Mouse (Mus musculus): ENCODE measurements around the gene Myadm. TPM values are rescaled to one million over a fixed set of nuclear protein-coding genes. Genes with fewer than 3 reads are reported as not detected.
"Not testable (repeated sequence)": the region's sequence is repeated elsewhere in the genome, so short reads cannot be mapped to it uniquely, and the experiment has no call there.

Gene Myadm
- total RNA-seq, 1 experiment = 80.8 TPM

GRCm38 (mm10) chr7:3267888-3268287 lies 21.0 kb upstream of the Myadm start:
- H3K27ac ChIP-seq (ENCODE audit: insufficient read depth, low read depth, low read length, poor library complexity, severe bottlenecking) = peak overlapping the region; percentile 81; the same call in 1 of the 2 replicates
- H3K9ac ChIP-seq (ENCODE audit: insufficient read depth, low read depth, low read length, poor library complexity, severe bottlenecking) = no peak overlapping the region
- H3K36me3 ChIP-seq (ENCODE audit: control insufficient read depth, insufficient read depth, low read length, poor library complexity, severe bottlenecking) = no peaks in the 10 kb centered on the region
- no peaks in the 10 kb centered on the region for H3K9me3 ChIP-seq (ENCODE audit: control insufficient read depth, insufficient read depth, low read depth, low read length)
- H3K4me3 ChIP-seq (ENCODE audit: insufficient read depth in 1 of 2, low read depth in 1 of 2, low read length in 2 of 2, poor library complexity in 1 of 2, severe bottlenecking in 1 of 2) = no peak overlapping the region
- TF ChIP-seq ZC3H11A (IDR thresholded peaks at IDR 0.05; ENCODE audit: borderline replicate concordance, low read depth, low read length) (no peak), CHD2 (IDR thresholded peaks at IDR 0.05; ENCODE audit: low read depth, low read length) (no peak), ZNF384 (IDR thresholded peaks at IDR 0.05; ENCODE audit: low read depth, low read length) (no peak), HCFC1 (IDR thresholded peaks at IDR 0.05; ENCODE audit: borderline replicate concordance, insufficient read depth, low read length) (no peak), MAFK (IDR thresholded peaks at IDR 0.05; ENCODE audit: insufficient read depth, low read depth, low read length) (no peak)
- H3K4me1 ChIP-seq (ENCODE audit: control insufficient read depth in 2 of 2, insufficient read depth in 2 of 2, low read length in 2 of 2, poor library complexity in 1 of 2) = peaks cover 7 to 17% of the 10 kb centered on the region in 2 experiments
- in situ Hi-C loops (cut with MboI; ENCODE audit: low sequenced_read_pairs in 2 of 2, unreplicated experiment in 2 of 2) = no loop called here
- DNase-seq (ENCODE audit: low read depth, low spot score) = no peak

GRCm38 (mm10) chr7:3268291-3268690 lies 20.6 kb upstream of the Myadm start:
- Histone ChIP-seq H3K4me1 (ENCODE audit: control insufficient read depth in 2 of 2, insufficient read depth in 2 of 2, low read length in 2 of 2, poor library complexity in 1 of 2) (peaks cover 7 to 17% of the 10 kb centered on the region in 2 experiments), H3K9me3 (ENCODE audit: control insufficient read depth, insufficient read depth, low read depth, low read length) (no peaks in the 10 kb centered on the region), H3K27ac (ENCODE audit: insufficient read depth, low read depth, low read length, poor library complexity, severe bottlenecking) (no peak overlapping the region), H3K36me3 (ENCODE audit: control insufficient read depth, insufficient read depth, low read length, poor library complexity, severe bottlenecking) (no peaks in the 10 kb centered on the region), H3K9ac (ENCODE audit: insufficient read depth, low read depth, low read length, poor library complexity, severe bottlenecking) (no peak overlapping the region), H3K4me3 (ENCODE audit: insufficient read depth in 1 of 2, low read depth in 1 of 2, low read length in 2 of 2, poor library complexity in 1 of 2, severe bottlenecking in 1 of 2) (no peak overlapping the region)
- TF ChIP-seq ZC3H11A (IDR thresholded peaks at IDR 0.05; ENCODE audit: borderline replicate concordance, low read depth, low read length) = no peak
- TF ChIP-seq MAFK (IDR thresholded peaks at IDR 0.05; ENCODE audit: insufficient read depth, low read depth, low read length) = no peak
- TF ChIP-seq CHD2 (IDR thresholded peaks at IDR 0.05; ENCODE audit: low read depth, low read length) = no peak
- no peak for TF ChIP-seq ZNF384 (IDR thresholded peaks at IDR 0.05; ENCODE audit: low read depth, low read length)
- TF ChIP-seq HCFC1 (IDR thresholded peaks at IDR 0.05; ENCODE audit: borderline replicate concordance, insufficient read depth, low read length) = no peak
- no peak for DNase-seq (ENCODE audit: low read depth, low spot score)
- in situ Hi-C loops (cut with MboI; ENCODE audit: low sequenced_read_pairs in 2 of 2, unreplicated experiment in 2 of 2) = no loop called here

DNA sequence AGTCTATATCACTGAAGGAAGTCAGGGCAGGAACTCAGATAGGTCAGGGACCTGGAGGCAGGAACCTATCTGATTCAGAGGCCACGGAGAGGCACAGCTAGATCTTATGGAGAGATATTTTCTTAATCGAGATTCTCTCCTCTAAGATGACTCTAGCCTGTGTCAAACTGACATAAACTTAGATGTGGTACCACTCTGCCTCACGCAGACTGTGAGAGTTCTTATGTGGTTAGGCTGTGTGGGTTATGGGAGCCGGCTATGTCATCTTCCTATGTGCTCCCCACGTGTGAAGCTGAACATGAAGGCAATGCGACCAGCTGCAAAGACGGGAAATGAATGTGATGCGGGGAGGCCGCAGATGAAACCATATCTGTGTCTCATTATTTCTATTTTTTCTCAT lies 16.7 kb upstream of the Myadm start:
- Histone ChIP-seq H3K9me3 (ENCODE audit: control insufficient read depth, insufficient read depth, low read depth, low read length) (no peaks in the 10 kb centered on the region), H3K4me3 (ENCODE audit: insufficient read depth in 1 of 2, low read depth in 1 of 2, low read length in 2 of 2, poor library complexity in 1 of 2, severe bottlenecking in 1 of 2) (no peak overlapping the region), H3K36me3 (ENCODE audit: control insufficient read depth, insufficient read depth, low read length, poor library complexity, severe bottlenecking) (no peaks in the 10 kb centered on the region), H3K27ac (ENCODE audit: insufficient read depth, low read depth, low read length, poor library complexity, severe bottlenecking) (no peak overlapping the region), H3K4me1 (ENCODE audit: control insufficient read depth in 2 of 2, insufficient read depth in 2 of 2, low read length in 2 of 2, poor library complexity in 1 of 2) (peaks cover 2 to 4% of the 10 kb centered on the region in 2 experiments; a peak in 3 of 4 replicates), H3K9ac (ENCODE audit: insufficient read depth, low read depth, low read length, poor library complexity, severe bottlenecking) (no peak overlapping the region)
- DNase-seq (ENCODE audit: low read depth, low spot score) = no peak
- in situ Hi-C loops (cut with MboI; ENCODE audit: low sequenced_read_pairs in 2 of 2, unreplicated experiment in 2 of 2) = no loop called here
- TF ChIP-seq ZNF384 (IDR thresholded peaks at IDR 0.05; ENCODE audit: low read depth, low read length) (no peak), MAFK (IDR thresholded peaks at IDR 0.05; ENCODE audit: insufficient read depth, low read depth, low read length) (no peak), HCFC1 (IDR thresholded peaks at IDR 0.05; ENCODE audit: borderline replicate concordance, insufficient read depth, low read length) (no peak), CHD2 (IDR thresholded peaks at IDR 0.05; ENCODE audit: low read depth, low read length) (no peak), ZC3H11A (IDR thresholded peaks at IDR 0.05; ENCODE audit: borderline replicate concordance, low read depth, low read length) (no peak)

DNA sequence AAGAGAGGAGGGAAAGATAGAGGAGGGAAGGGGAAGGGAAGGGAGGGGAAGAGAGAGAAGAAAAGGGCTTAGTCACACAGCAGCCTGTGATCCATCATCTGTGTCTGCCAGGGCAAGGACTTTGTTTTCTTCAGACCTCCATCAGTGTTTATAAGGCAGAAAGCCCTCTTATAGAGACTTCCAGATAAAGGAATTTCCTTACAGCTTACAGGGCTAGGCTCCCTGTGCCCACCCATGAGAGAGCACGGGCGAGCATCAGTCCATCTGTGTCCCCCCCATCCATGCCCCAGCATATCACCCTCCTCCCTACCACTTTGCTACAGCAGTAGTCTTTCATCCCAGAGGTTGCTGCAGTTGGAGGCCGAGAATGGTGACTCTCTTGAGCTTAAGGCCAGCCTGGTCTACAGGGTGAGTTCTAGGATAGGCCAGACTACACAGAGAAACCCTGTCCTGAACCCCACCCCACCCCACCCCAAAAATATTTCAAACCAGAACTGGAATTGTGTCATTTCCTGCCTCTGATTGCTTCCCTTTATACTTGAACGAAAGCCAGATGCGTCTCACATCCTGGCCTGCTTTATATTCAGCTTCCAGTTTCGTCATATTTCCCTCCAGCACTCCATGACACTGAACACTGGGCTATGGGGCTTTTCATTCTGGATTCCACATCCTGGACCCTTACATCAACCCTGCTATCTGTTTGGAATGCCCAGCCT lies 13.3 kb upstream of the Myadm start:
- Histone ChIP-seq H3K9me3 (ENCODE audit: control insufficient read depth, insufficient read depth, low read depth, low read length) (no peaks in the 10 kb centered on the region), H3K36me3 (ENCODE audit: control insufficient read depth, insufficient read depth, low read length, poor library complexity, severe bottlenecking) (no peaks in the 10 kb centered on the region), H3K27ac (ENCODE audit: insufficient read depth, low read depth, low read length, poor library complexity, severe bottlenecking) (no peak overlapping the region), H3K9ac (ENCODE audit: insufficient read depth, low read depth, low read length, poor library complexity, severe bottlenecking) (no peak overlapping the region), H3K4me1 (ENCODE audit: control insufficient read depth in 2 of 2, insufficient read depth in 2 of 2, low read length in 2 of 2, poor library complexity in 1 of 2) (peaks cover 3 to 6% of the 10 kb centered on the region in 2 experiments; a peak in 2 of 4 replicates), H3K4me3 (ENCODE audit: insufficient read depth in 1 of 2, low read depth in 1 of 2, low read length in 2 of 2, poor library complexity in 1 of 2, severe bottlenecking in 1 of 2) (no peak overlapping the region)
- in situ Hi-C loops (cut with MboI; ENCODE audit: low sequenced_read_pairs in 2 of 2, unreplicated experiment in 2 of 2) = no loop called here
- DNase-seq (ENCODE audit: low read depth, low spot score) = no peak
- TF ChIP-seq CHD2 (IDR thresholded peaks at IDR 0.05; ENCODE audit: low read depth, low read length) = no peak
- TF ChIP-seq ZNF384 (IDR thresholded peaks at IDR 0.05; ENCODE audit: low read depth, low read length) = no peak
- TF ChIP-seq MAFK (IDR thresholded peaks at IDR 0.05; ENCODE audit: insufficient read depth, low read depth, low read length) = no peak
- TF ChIP-seq ZC3H11A (IDR thresholded peaks at IDR 0.05; ENCODE audit: borderline replicate concordance, low read depth, low read length) = no peak
- TF ChIP-seq HCFC1 (IDR thresholded peaks at IDR 0.05; ENCODE audit: borderline replicate concordance, insufficient read depth, low read length) = no peak

DNA sequence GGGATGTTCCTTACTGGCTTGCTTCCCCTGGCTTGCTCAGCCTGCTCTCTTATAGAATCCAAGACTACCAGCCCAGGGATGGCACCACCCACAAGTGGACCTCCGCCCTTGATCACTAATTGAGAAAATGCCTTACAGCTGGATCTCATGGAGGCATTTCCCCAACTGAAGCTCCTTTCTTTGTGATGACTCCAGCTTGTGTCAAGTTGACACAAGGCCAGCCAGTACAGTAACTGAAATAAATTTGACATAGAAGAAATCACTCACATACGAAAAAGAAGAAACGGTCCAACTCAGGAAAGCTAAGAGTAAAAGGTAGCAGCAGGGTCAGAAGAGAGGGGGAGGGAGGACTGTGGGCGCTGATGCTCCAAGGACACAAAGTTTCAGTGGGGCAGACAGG lies 12.1 kb upstream of the Myadm start:
- in situ Hi-C loops (cut with MboI; ENCODE audit: low sequenced_read_pairs in 2 of 2, unreplicated experiment in 2 of 2); H3K4me1 ChIP-seq (ENCODE audit: control insufficient read depth in 2 of 2, insufficient read depth in 2 of 2, low read length in 2 of 2, poor library complexity in 1 of 2); H3K36me3 ChIP-seq (ENCODE audit: control insufficient read depth, insufficient read depth, low read length, poor library complexity, severe bottlenecking); DNase-seq (ENCODE audit: low read depth, low spot score); H3K9ac ChIP-seq (ENCODE audit: insufficient read depth, low read depth, low read length, poor library complexity, severe bottlenecking); H3K9me3 ChIP-seq (ENCODE audit: control insufficient read depth, insufficient read depth, low read depth, low read length); H3K27ac ChIP-seq (ENCODE audit: insufficient read depth, low read depth, low read length, poor library complexity, severe bottlenecking); H3K4me3 ChIP-seq (ENCODE audit: insufficient read depth in 1 of 2, low read depth in 1 of 2, low read length in 2 of 2, poor library complexity in 1 of 2, severe bottlenecking in 1 of 2): not testable (repeated sequence)

Measured in ES-E14 (cell line).